Mouse (Mus musculus) CH12.LX (cell line): ENCODE data around the gene Ucn2. TPM values are rescaled to one million over a fixed set of nuclear protein-coding genes. Genes with fewer than 3 reads are reported as not detected.

Experiments used
- DNase-seq: peaks from one replicate; pipeline ENCODE4 v3.0.0-alpha.2; 2013; ENCODE audit errors: extremely low read depth
- H3K27ac ChIP-seq: 2 replicates; pipeline ENCODE4 v1.5.1; 2012; ENCODE audit warnings: low read depth, mild to moderate bottlenecking, control low read depth, moderate library complexity; ENCODE audit not compliant: insufficient read depth
- H3K27me3 ChIP-seq: replicated peaks from 2 replicates; pipeline ENCODE3; 2012; ENCODE audit warnings: inconsistent platforms
- H3K36me3 ChIP-seq, 2 experiments: replicated peaks in 1 of 2; 2 replicates each; pipeline versions ENCODE3 to v1.6.1; 2012; ENCODE audit warnings: inconsistent platforms in 1 of 2, low read length in 1 of 2, mild to moderate bottlenecking in 1 of 2, mixed read lengths in 1 of 2, moderate library complexity in 1 of 2; ENCODE audit not compliant: control insufficient read depth in 1 of 2, insufficient read depth in 1 of 2
- H3K4me1 ChIP-seq, 2 experiments: 2 replicates each; pipeline ENCODE4 v1.6.1; 2012; ENCODE audit warnings: inconsistent platforms in 1 of 2, moderate library complexity in 1 of 2; ENCODE audit not compliant: insufficient read depth in 2 of 2, control insufficient read depth in 1 of 2
- H3K4me2 ChIP-seq: 2 replicates; pipeline ENCODE4 v1.6.1; 2012; ENCODE audit warnings: low read depth, mild to moderate bottlenecking, control low read depth; ENCODE audit not compliant: poor library complexity, insufficient read depth, severe bottlenecking
- H3K4me3 ChIP-seq, 3 experiments: fragments of 150-350 bp in 1 of 3; sonication (generic) in 1 of 3; replicated peaks in 1 of 3; 2 replicates each; pipeline versions ENCODE3 to v1.5.1; 2011 to 2012; ENCODE audit warnings: low read depth in 2 of 3, low read length in 2 of 3, mild to moderate bottlenecking in 2 of 3, moderate library complexity in 2 of 3, control low read depth in 1 of 3, improper control_type of control experiment in 1 of 3, inconsistent platforms in 1 of 3, mixed read lengths in 1 of 3; ENCODE audit not compliant: poor library complexity in 1 of 3
- H3K79me2 ChIP-seq: replicated peaks from 2 replicates; pipeline ENCODE4 v1.6.1; 2012; ENCODE audit warnings: mild to moderate bottlenecking, moderate library complexity; ENCODE audit not compliant: control insufficient read depth, poor library complexity, insufficient read depth, severe bottlenecking; ENCODE audit errors: extremely low read depth
- H3K9ac ChIP-seq: 2 replicates; pipeline ENCODE4 v1.6.1; 2012; ENCODE audit warnings: low read depth, mild to moderate bottlenecking, control low read depth, moderate library complexity; ENCODE audit not compliant: insufficient read depth
- H3K9me3 ChIP-seq: replicated peaks from 2 replicates; pipeline ENCODE3; 2012; ENCODE audit warnings: low read length, inconsistent platforms, mixed read lengths
- CHD1 ChIP-seq: IDR thresholded peaks from 2 replicates; pipeline ENCODE4 v1.6.1; 2012; ENCODE audit warnings: low read depth, low read length, improper control_type of control experiment, inconsistent platforms
- CHD2 ChIP-seq: IDR thresholded peaks from 2 replicates; pipeline ENCODE4 v1.6.1; 2011; ENCODE audit warnings: low read length, improper control_type of control experiment
- ELF1 ChIP-seq: IDR thresholded peaks from 2 replicates; pipeline ENCODE4 v1.6.1; 2014; ENCODE audit warnings: low read depth, mild to moderate bottlenecking, inconsistent platforms, low read length, improper control_type of control experiment
- ETS1 ChIP-seq: conservative IDR thresholded peaks from 2 replicates; pipeline ENCODE4 v1.6.1; 2012; ENCODE audit warnings: low read depth, mild to moderate bottlenecking, inconsistent platforms, low read length, improper control_type of control experiment, moderate library complexity
- JUN ChIP-seq: IDR thresholded peaks from 2 replicates; pipeline ENCODE4 v1.6.1; 2011; ENCODE audit warnings: low read depth, mild to moderate bottlenecking, low read length, improper control_type of control experiment, moderate library complexity; ENCODE audit not compliant: insufficient read depth
- JUND ChIP-seq: conservative IDR thresholded peaks from 2 replicates; pipeline ENCODE4 v1.6.1; 2011; ENCODE audit warnings: low read depth, low read length, improper control_type of control experiment
- MAFK ChIP-seq: IDR thresholded peaks from 2 replicates; pipeline ENCODE4 v1.6.1; 2011; ENCODE audit warnings: low read length, improper control_type of control experiment; ENCODE audit not compliant: insufficient replicate concordance
- MAX ChIP-seq: IDR thresholded peaks from 2 replicates; pipeline ENCODE4 v1.6.1; 2011; ENCODE audit warnings: low read length, improper control_type of control experiment
- MAZ ChIP-seq: IDR thresholded peaks from 2 replicates; pipeline ENCODE4 v1.6.1; 2012; ENCODE audit warnings: low read depth, mild to moderate bottlenecking, inconsistent platforms, low read length, improper control_type of control experiment, moderate library complexity
- MEF2A ChIP-seq: IDR thresholded peaks from 2 replicates; pipeline ENCODE4 v1.6.1; 2014; ENCODE audit warnings: low read depth, mild to moderate bottlenecking, inconsistent platforms, low read length, improper control_type of control experiment, borderline replicate concordance
- MYC ChIP-seq: IDR thresholded peaks from 2 replicates; pipeline ENCODE4 v1.6.1; 2011; ENCODE audit warnings: low read depth, mild to moderate bottlenecking, improper control_type of control experiment, low read length
- NRF1 ChIP-seq: IDR thresholded peaks from 2 replicates; pipeline ENCODE4 v1.6.1; 2014; ENCODE audit warnings: low read depth, mild to moderate bottlenecking, inconsistent platforms, low read length, improper control_type of control experiment, moderate library complexity
- PAX5 ChIP-seq: IDR thresholded peaks from 2 replicates; pipeline ENCODE4 v1.6.1; 2012; ENCODE audit warnings: low read length, inconsistent platforms, mixed read lengths
- POLR2A ChIP-seq: IDR thresholded peaks from 2 replicates; pipeline ENCODE4 v1.6.1; 2011; ENCODE audit warnings: low read depth, mild to moderate bottlenecking, improper control_type of control experiment, low read length
- RAD21 ChIP-seq: IDR thresholded peaks from 2 replicates; pipeline ENCODE4 v1.6.1; 2011; ENCODE audit warnings: low read depth, mild to moderate bottlenecking, low read length, improper control_type of control experiment, moderate library complexity
- SIN3A ChIP-seq: IDR thresholded peaks from 2 replicates; pipeline ENCODE4 v1.6.1; 2012; ENCODE audit warnings: low read length, improper control_type of control experiment, inconsistent platforms
- SMC3 ChIP-seq: IDR thresholded peaks from 2 replicates; pipeline ENCODE4 v1.6.1; 2011; ENCODE audit warnings: low read depth, low read length, improper control_type of control experiment
- TCF12 ChIP-seq: IDR thresholded peaks from 2 replicates; pipeline ENCODE4 v1.6.1; 2014; ENCODE audit warnings: low read depth, mild to moderate bottlenecking, inconsistent platforms, low read length, improper control_type of control experiment
- UBTF ChIP-seq: IDR thresholded peaks from 2 replicates; pipeline ENCODE4 v1.6.1; 2012; ENCODE audit warnings: low read depth, mild to moderate bottlenecking, inconsistent platforms, low read length, improper control_type of control experiment, moderate library complexity
- USF1 ChIP-seq: IDR thresholded peaks from 2 replicates; pipeline ENCODE4 v1.6.1; 2014; ENCODE audit warnings: low read depth, mild to moderate bottlenecking, inconsistent platforms, low read length, improper control_type of control experiment
- USF2 ChIP-seq: conservative IDR thresholded peaks from 2 replicates; pipeline ENCODE4 v1.6.1; 2011; ENCODE audit warnings: low read depth, low read length, improper control_type of control experiment
- ZC3H11A ChIP-seq: IDR thresholded peaks from 2 replicates; pipeline ENCODE4 v1.6.1; 2012; ENCODE audit warnings: low read depth, mild to moderate bottlenecking, inconsistent platforms, low read length, improper control_type of control experiment
- ZKSCAN1 ChIP-seq: IDR thresholded peaks from 2 replicates; pipeline ENCODE4 v1.6.1; 2012; ENCODE audit warnings: low read depth, inconsistent platforms, low read length, improper control_type of control experiment, borderline replicate concordance
- ZMIZ1 ChIP-seq: IDR thresholded peaks from 2 replicates; pipeline ENCODE4 v1.6.1; 2012; ENCODE audit warnings: low read depth, mild to moderate bottlenecking, inconsistent platforms, low read length, improper control_type of control experiment
- dilution Hi-C: fragments of 300-500 bp; cut with MboI; formaldehyde crosslinking; loops from 2 replicates; pipeline ENCODE4 v1.14.3; 2020; ENCODE audit warnings: low sequenced_read_pairs; ENCODE audit not compliant: extremely low pct_unique_long_range_greater_than_20kb, extremely low pct_ligation_motif_present
- in situ Hi-C: fragments of 300-500 bp; cut with MboI; formaldehyde crosslinking; loops from 3 replicates; pipeline ENCODE4 v1.14.3; 2019; ENCODE audit warnings: low sequenced_read_pairs, low pct_ligation_motif_present, low pct_unique_long_range_greater_than_20kb, mixed read lengths
- polyA plus RNA-seq: library from polyadenylated mRNA; unstranded; fragments of >175 nt; gene quantifications from 2 replicates; pipeline ENCODE4 v1.2.1, GENCODE M21; 2012; ENCODE audit warnings: low read depth; ENCODE audit not compliant: insufficient read length
- total RNA-seq, 2 experiments: library from RNA; depleted of rRNA; stranded (reverse); fragments of 300-350 nt in 1 of 2; fragments of >200 nt in 1 of 2; gene quantifications; 2 replicates each; pipeline ENCODE4 v1.2.3; 2012 to 2014

Ucn2 gene
- total and polyA plus RNA-seq, 3 experiments, result 0.40 TPM; not detected in 2

DNA sequence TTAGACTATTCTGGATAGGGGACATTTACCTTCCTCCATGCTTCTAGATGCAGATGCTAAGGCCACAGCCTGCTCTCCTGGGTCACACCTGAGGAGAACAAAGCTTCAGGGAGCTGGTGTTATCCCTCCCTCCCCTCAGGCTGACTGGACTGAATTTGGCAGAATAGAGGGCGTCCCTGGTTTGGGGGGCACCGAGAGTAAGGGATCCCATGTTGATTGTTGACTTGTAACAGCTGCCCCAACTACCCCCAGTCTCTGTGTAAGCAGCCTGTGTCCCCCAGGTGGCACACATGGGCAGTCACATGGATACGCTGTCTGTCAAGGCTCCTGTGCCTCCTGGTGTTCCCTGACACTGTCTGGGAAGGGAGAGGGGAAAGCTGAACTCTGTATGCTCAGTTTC, 42.6 kb downstream of the Ucn2 start:
- peaks cover 0 to 57% of the 10 kb centered on the region in 2 experiments for H3K36me3 ChIP-seq
- dilution Hi-C loops, result no loop called here
- no peaks in the 10 kb centered on the region for H3K79me2 ChIP-seq
- in situ Hi-C loops, result no loop called here
- no peak overlapping the region for H3K4me3 ChIP-seq
- no peak for DNase-seq
- H3K27ac ChIP-seq, result no peak overlapping the region
- TF ChIP-seq TCF12, result no peak
- TF ChIP-seq ZKSCAN1, result no peak
- no peak for TF ChIP-seq MAZ
- no peak for TF ChIP-seq CHD2
- TF ChIP-seq JUND, result no peak
- no peak for TF ChIP-seq ZC3H11A
- H3K9ac ChIP-seq, result no peak overlapping the region
- no peaks in the 10 kb centered on the region for H3K9me3 ChIP-seq
- no peaks in the 10 kb centered on the region for H3K4me1 ChIP-seq
- H3K4me2 ChIP-seq, result no peak overlapping the region
- no peaks in the 10 kb centered on the region for H3K27me3 ChIP-seq

DNA sequence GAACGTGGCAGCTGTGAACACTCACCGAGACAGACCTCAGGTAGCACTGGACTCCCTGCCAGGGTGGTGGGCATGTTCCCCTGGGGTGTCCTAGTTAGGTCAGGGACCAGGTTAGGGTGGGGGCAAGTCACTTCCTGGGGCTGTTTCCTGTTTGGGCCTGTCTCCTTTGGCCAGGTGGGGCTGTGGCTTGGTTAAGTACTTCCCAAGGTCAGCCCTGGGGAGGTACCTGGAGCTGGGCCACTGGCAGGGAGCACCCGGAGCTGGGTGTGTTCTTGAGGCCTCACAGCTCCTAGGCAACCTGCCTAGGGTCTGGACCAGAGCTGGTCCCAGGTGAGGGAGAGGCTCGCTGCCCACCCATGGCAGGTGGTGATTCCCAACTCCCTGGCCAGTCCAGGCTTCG, 43.1 kb downstream of the Ucn2 start:
- Histone ChIP-seq H3K9me3 (no peaks in the 10 kb centered on the region), H3K27ac (no peak overlapping the region), H3K36me3 (peaks cover 0 to 54% of the 10 kb centered on the region in 2 experiments), H3K4me2 (no peak overlapping the region), H3K4me1 (no peaks in the 10 kb centered on the region), H3K79me2 (no peaks in the 10 kb centered on the region), H3K4me3 (no peak overlapping the region), H3K27me3 (no peaks in the 10 kb centered on the region), H3K9ac (no peak overlapping the region)
- DNase-seq, result no peak
- dilution Hi-C loops (no loop called here), in situ Hi-C loops (no loop called here)
- TF ChIP-seq USF2 (no peak), NRF1 (no peak)

DNA sequence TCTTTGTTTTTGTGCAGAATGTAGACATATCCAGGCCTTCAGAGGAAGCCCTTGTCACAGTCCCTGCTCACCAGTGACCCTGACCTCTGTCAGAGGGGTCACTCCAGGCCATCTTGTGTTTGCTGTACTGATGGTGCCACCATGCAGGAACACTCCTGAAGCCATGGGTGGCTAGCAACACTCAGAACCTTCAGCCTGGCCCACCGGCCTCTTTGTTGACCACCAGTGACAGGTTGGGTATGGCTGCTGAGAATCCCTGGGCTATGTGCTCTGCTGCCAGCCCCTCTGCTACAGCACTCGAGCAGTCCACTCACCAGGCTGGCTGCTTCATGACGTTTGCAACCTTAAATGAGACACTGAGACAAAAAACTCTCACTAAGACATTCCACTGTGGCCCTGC, 44.5 kb downstream of the Ucn2 start:
- H3K4me3 ChIP-seq, result no peak overlapping the region
- H3K4me2 ChIP-seq, result no peak overlapping the region
- no peak overlapping the region for H3K27ac ChIP-seq
- in situ Hi-C loops, result no loop called here
- no peak overlapping the region for H3K9ac ChIP-seq
- TF ChIP-seq MAFK (no peak), POLR2A (no peak), ZMIZ1 (no peak), ELF1 (no peak), MEF2A (no peak), USF1 (no peak), TCF12 (no peak), ETS1 (no peak), RAD21 (no peak), MAX (no peak), SMC3 (no peak), ZC3H11A (no peak), CHD1 (no peak), UBTF (no peak), SIN3A (no peak), JUN (no peak), MYC (no peak), PAX5 (no peak)
- TF ChIP-seq, all 38 proteins: peak for 0
- Histone ChIP-seq H3K9me3 (no peaks in the 10 kb centered on the region), H3K4me1 (no peaks in the 10 kb centered on the region), H3K36me3 (peaks cover 0 to 46% of the 10 kb centered on the region in 2 experiments), H3K79me2 (no peaks in the 10 kb centered on the region), H3K27me3 (no peaks in the 10 kb centered on the region)
- DNase-seq, result no peak
- dilution Hi-C loops, result no loop called here
